Mouse (Mus musculus): ENCODE measurements around the gene Vmn2r124. TPM values are rescaled to one million over a fixed set of nuclear protein-coding genes. Genes with fewer than 3 reads are reported as not detected.
"Not testable (repeated sequence)": the region's sequence is repeated elsewhere in the genome, so short reads cannot be mapped to it uniquely, and the experiment has no call there.

Gene Vmn2r124
- not detected in 2 replicates for polyA plus RNA-seq (2015; fragmentation: Nextera tagmentation; extraction: Ambion mirVana)

DNA sequence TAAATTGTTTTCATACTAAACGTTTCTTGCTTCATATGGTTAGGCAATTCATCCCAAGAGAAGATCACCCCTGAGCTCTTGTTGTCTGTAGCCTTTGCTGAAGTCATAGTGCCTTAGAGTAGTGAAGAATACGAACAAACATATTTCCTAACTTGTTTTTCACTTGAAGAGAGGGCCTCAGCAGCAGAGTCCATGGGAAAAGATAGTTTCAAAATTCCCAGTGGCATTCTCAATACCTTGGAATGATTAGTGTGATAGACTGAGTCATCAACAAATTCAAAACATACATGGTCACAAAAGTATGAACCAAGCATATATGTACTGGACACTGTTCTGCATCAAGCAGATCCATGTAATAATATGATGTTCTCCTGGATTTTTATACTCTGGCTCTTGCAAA, at the start of gene Vmn2r124:
Vmn2r124 (plus strand) TSS at position 301 of the 400 bp plus-strand sequence.
- Histone ChIP-seq H3K27ac (no peak within 1 kb of the TSS), H3K4me1 (no peaks in the 10 kb centered on the region), H3K4me2 (no peak within 1 kb of the TSS), H3K36me3 (ENCODE audit: poor library complexity, severe bottlenecking) (no peaks in the 10 kb centered on the region), H3K9ac (no peak within 1 kb of the TSS), H3K27me3 (no peaks in the 10 kb centered on the region), H3K9me3 (replicated peaks) (no peaks in the 10 kb centered on the region), H3K4me3 (no peak within 1 kb of the TSS)
- ATAC-seq = no peak
- 52% methylated on average over 2 of the region's 2 CpGs for WGBS

DNA sequence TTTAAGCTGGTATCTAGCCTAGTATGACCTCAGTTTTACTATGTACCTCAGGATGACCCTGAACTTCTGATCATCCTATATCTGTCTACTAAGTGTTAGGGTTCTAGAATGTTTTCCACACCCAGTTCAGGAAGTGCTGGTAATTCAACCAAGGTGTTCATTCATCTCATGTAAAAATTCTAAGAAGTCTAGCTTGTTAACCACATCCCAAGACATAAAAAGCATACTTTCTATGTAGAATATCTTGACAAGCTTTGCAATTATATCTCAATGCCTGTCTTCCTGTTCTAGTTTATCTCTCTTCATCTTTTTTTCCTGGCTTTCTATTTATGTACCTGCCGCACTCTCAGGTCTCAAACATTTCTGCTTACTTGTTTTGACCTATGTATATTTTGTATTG, 44.5 kb upstream of the Vmn2r124 start:
- H3K36me3 ChIP-seq (ENCODE audit: poor library complexity, severe bottlenecking) = no peaks in the 10 kb centered on the region
- no peak overlapping the region for H3K9ac ChIP-seq
- no peak overlapping the region for H3K4me3 ChIP-seq
- H3K27me3 ChIP-seq = no peaks in the 10 kb centered on the region
- WGBS = 96% methylated on average over 1 of the region's 1 CpGs
- H3K4me1 ChIP-seq = no peaks in the 10 kb centered on the region
- no peak overlapping the region for H3K4me2 ChIP-seq
- H3K9me3 ChIP-seq (replicated peaks) = peaks cover 6% of the 10 kb centered on the region; the same call in 1 of the 2 replicates
- no peak for ATAC-seq
- no peak overlapping the region for H3K27ac ChIP-seq

DNA sequence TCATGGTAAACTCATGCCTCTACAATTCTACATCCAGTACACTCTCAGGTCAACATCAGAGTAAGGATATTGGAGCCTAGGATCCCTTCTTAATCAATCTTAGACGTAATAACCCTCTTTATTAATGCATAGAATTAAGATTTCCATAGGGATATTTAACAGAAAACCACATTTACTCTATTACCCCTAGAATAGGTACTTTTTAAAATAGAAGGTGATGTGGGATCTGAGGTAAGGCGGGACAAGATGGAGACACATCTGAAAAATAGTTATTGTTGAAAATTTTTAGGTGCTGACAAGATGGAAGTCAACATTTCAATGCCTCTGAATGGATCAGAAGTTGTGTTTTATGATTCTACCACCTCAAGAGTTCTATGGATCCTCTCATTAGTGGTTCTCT, 27.8 kb upstream of the Vmn2r124 start, which contains the start of gene Fpr-rs4:
Fpr-rs4 (plus strand) TSS at position 301 of the 400 bp plus-strand sequence.
- ATAC-seq = no peak
- 0 out of 2 replicates have a peak, but pooled peaks cover 4% of the 10 kb centered on the region for H3K9me3 ChIP-seq (replicated peaks)
- no peaks in the 10 kb centered on the region for H3K4me1 ChIP-seq
- no peak within 1 kb of the TSS for H3K4me3 ChIP-seq
- H3K27me3 ChIP-seq = no peaks in the 10 kb centered on the region
- 59% methylated on average over 2 of the region's 2 CpGs for WGBS
- no peak within 1 kb of the TSS for H3K4me2 ChIP-seq
- no peak within 1 kb of the TSS for H3K9ac ChIP-seq
- H3K36me3 ChIP-seq (ENCODE audit: poor library complexity, severe bottlenecking) = no peaks in the 10 kb centered on the region
- no peak within 1 kb of the TSS for H3K27ac ChIP-seq

DNA sequence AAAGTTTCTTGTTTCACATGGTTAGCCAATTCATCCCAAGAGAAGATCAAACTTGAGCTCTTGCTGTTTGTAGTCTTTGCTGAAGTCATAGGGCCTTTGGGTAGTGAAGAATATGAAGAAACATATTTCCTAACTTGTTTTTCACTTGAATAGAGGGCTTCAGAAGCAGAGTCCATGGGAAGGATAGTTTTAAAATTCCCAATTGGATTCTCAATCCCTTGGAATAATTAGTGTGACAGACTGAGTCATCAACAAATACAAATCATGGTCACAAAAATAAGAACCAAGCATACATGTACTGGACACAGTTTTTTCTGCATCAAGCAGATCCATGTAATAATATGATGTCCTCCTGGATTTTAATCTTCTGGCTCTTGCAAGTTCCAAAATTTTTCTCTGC, 35.5 kb downstream of the Vmn2r124 start, which contains the start of gene Vmn2r91:
Vmn2r91 (plus strand) TSS at position 301 of the 400 bp plus-strand sequence.
- H3K4me3 ChIP-seq; ATAC-seq; H3K27me3 ChIP-seq; H3K9me3 ChIP-seq (replicated peaks); H3K9ac ChIP-seq; H3K4me1 ChIP-seq; H3K27ac ChIP-seq; H3K36me3 ChIP-seq (ENCODE audit: poor library complexity, severe bottlenecking); H3K4me2 ChIP-seq: not testable (repeated sequence)

DNA sequence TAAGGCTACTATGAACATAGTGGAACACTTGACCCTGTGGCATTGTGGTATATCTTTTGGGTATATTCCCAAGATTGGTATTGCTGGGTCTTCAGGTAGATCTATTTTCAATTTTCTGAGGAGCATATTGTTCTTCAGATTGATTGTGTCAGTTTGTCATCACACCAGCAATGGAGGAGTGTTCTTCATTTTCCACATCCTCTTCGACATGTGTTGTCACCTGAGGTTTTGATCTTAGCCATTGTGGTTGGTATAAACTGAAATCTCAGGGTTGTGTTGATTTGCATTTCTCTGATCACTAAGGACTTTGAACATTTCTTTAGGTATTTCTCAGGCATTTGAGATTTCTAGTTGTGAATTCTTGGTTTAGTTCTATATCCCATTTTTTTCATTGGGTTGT, 46.4 kb downstream of the Vmn2r124 start:
- 57% methylated on average over 1 of the region's 1 CpGs for WGBS
- H3K36me3 ChIP-seq (ENCODE audit: poor library complexity, severe bottlenecking); H3K4me3 ChIP-seq; H3K27me3 ChIP-seq; ATAC-seq; H3K4me2 ChIP-seq; H3K9ac ChIP-seq; H3K9me3 ChIP-seq (replicated peaks); H3K27ac ChIP-seq; H3K4me1 ChIP-seq: not testable (repeated sequence)

DNA sequence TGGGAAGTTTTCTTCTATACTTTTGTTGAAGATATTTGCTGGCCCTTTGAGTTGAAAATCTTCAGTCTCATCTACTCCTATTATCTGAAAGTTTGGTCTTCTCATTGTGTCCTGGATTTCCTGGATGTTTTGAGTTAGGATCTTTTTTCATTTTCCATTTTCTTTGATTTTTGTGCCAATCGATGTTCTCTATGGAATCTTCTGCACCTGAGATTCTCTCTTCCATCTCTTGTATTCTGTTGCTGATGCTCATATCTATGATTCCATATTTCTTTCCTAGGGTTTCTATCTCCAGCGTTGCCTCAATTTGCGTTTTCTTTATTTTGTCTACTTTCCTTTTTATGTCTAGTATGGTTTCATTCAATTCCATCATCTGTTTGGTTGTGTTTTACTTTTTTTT, 53.0 kb downstream of the Vmn2r124 start:
- H3K27ac ChIP-seq; H3K9me3 ChIP-seq (replicated peaks); H3K9ac ChIP-seq; ATAC-seq; H3K4me2 ChIP-seq; H3K27me3 ChIP-seq; H3K4me1 ChIP-seq; H3K36me3 ChIP-seq (ENCODE audit: poor library complexity, severe bottlenecking); H3K4me3 ChIP-seq: not testable (repeated sequence)
- 88% methylated on average over 3 of the region's 3 CpGs for WGBS

Other genes starting within 250 kb of the Vmn2r124 start
- 34.7 and 36.9 TPM in 2 replicates for gene Spaca6, start 222.3 kb upstream of the Vmn2r124 start, polyA plus RNA-seq (2015; fragmentation: Nextera tagmentation; extraction: Ambion mirVana)
- 0.65 and 0.77 TPM in 2 replicates for gene Has1, start 194.2 kb upstream of the Vmn2r124 start, polyA plus RNA-seq (2015; fragmentation: Nextera tagmentation; extraction: Ambion mirVana)
- not detected in 2 replicates for gene Fpr1, start 165.5 kb upstream of the Vmn2r124 start, polyA plus RNA-seq (2015; fragmentation: Nextera tagmentation; extraction: Ambion mirVana)
- gene Fpr2, start 161.6 kb upstream of the Vmn2r124 start, polyA plus RNA-seq (2015; fragmentation: Nextera tagmentation; extraction: Ambion mirVana) = not detected in 2 replicates
- not detected in 2 replicates for gene Fpr3, start 161.6 kb upstream of the Vmn2r124 start, polyA plus RNA-seq (2015; fragmentation: Nextera tagmentation; extraction: Ambion mirVana)
- gene Fpr-rs4, start 27.7 kb upstream of the Vmn2r124 start, polyA plus RNA-seq (2015; fragmentation: Nextera tagmentation; extraction: Ambion mirVana) = not detected in 2 replicates
- gene Vmn2r91, start 35.6 kb downstream of the Vmn2r124 start, polyA plus RNA-seq (2015; fragmentation: Nextera tagmentation; extraction: Ambion mirVana) = not detected in 2 replicates
- gene Vmn2r92, start 102.5 kb downstream of the Vmn2r124 start, polyA plus RNA-seq (2015; fragmentation: Nextera tagmentation; extraction: Ambion mirVana) = not detected in 2 replicates
- not detected in 2 replicates for gene Vmn2r94, start 228.3 kb downstream of the Vmn2r124 start, polyA plus RNA-seq (2015; fragmentation: Nextera tagmentation; extraction: Ambion mirVana)
- gene Vmn2r93, start 248.7 kb downstream of the Vmn2r124 start, polyA plus RNA-seq (2015; fragmentation: Nextera tagmentation; extraction: Ambion mirVana) = not detected in 2 replicates